Mouse (Mus musculus): ENCODE data around the gene Boc. TPM values are rescaled to one million over a fixed set of nuclear protein-coding genes. Genes with fewer than 3 reads are reported as not detected.

Gene Boc
- polyA plus RNA-seq, 1 experiment, result 30.6 TPM

DNA sequence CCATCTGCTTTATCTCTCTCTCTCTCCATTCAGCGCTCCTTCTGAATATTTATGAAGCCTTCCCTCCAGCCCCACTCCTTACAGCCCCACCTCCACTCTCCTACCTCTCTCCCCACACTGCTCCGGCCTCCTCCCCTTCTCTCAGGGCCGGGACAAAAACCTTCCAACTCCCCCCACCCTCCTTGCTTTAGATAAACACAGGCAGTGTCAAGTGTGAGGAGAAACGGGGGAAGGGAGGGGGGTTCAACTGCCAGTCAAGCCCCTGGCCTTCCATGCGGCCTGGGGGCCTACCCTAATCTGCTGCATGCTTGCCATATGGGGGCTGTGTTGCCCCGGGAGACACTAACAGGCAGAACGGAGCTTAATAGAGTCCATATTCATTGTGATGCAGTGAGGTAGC lies 27.9 kb downstream of the Boc start:
- H3K27ac ChIP-seq (ENCODE audit: insufficient read depth, low read length), result no peak overlapping the region
- TF ChIP-seq POLR2A (IDR thresholded peaks at IDR 0.05; ENCODE audit: low read depth, low read length) (no peak), CTCF (IDR thresholded peaks at IDR 0.05; ENCODE audit: borderline replicate concordance, insufficient read depth, low read length) (no peak)
- H3K4me1 ChIP-seq (ENCODE audit: control insufficient read depth, insufficient read depth, low read length), result peaks cover 8% of the 10 kb centered on the region
- no peak overlapping the region for H3K4me3 ChIP-seq (ENCODE audit: insufficient read depth, low read length)

DNA sequence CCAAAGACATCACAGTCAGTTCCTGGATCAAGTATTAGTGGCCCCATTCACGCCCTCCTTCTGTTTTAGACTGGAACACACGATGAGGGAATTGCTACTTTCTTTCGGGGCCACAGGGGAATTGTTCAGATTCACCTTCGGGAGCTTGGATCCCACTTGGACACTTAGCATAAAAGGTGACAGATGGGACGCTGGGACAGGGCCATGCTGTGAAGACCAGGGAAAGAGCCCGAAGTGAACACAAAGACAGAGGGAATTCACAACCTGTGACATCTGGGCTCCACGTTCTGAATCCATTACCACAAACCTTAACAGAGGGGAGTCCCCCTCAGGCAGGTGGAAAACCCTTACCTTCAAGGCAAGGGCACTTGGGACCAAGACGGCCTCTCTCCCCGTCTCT lies 28.5 kb downstream of the Boc start:
- H3K4me3 ChIP-seq (ENCODE audit: insufficient read depth, low read length), result no peak overlapping the region
- H3K27ac ChIP-seq (ENCODE audit: insufficient read depth, low read length), result no peak overlapping the region
- H3K4me1 ChIP-seq (ENCODE audit: control insufficient read depth, insufficient read depth, low read length), result peaks cover 4% of the 10 kb centered on the region; the same call in 1 of the 2 replicates
- TF ChIP-seq POLR2A (IDR thresholded peaks at IDR 0.05; ENCODE audit: low read depth, low read length), result no peak
- no peak for TF ChIP-seq CTCF (IDR thresholded peaks at IDR 0.05; ENCODE audit: borderline replicate concordance, insufficient read depth, low read length)

DNA sequence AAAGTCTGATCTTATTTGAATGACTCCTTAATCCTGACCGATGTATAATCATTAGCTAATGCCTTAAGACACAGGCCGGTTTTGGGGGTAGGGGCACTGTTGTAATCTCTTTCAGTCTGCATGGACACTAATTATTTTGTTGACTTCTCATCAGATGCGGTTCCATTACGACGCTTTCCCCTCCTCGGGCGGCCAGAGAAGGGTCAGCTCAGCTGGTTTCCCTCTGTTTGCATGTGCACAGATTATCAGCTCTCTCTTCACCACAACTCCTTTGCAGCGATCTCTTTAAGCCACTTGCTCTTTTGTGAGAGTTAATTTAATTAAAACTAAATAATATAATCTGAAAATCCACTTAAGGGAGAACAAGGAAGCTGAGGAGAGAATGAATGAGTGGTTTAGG lies 29.0 kb downstream of the Boc start:
- peaks cover 4% of the 10 kb centered on the region; the same call in 1 of the 2 replicates for H3K4me1 ChIP-seq (ENCODE audit: control insufficient read depth, insufficient read depth, low read length)
- no peak overlapping the region for H3K27ac ChIP-seq (ENCODE audit: insufficient read depth, low read length)

DNA sequence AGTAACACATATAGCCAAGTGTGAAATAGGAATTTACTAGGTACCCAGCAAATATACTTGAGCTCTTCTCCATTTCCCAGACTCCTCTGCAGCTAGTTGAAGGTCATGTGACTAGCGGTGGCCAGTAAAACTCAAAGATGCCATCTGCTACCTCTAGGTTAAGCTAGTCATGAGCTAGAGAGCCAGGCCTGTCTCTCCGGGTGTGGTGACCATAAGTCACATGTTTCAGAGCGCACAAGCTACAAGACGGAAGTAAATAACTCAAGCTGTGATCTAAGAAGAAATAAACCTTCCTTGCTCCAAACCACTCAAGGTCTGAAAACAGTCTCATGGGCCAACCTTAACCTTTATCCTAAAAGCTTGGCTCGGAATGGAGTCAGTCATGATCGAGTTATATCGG lies 29.7 kb downstream of the Boc start:
- H3K4me1 ChIP-seq (ENCODE audit: control insufficient read depth, insufficient read depth, low read length), result no peaks in the 10 kb centered on the region; the same call in 1 of the 2 replicates
- H3K4me3 ChIP-seq (ENCODE audit: insufficient read depth, low read length), result no peak overlapping the region
- TF ChIP-seq POLR2A (IDR thresholded peaks at IDR 0.05; ENCODE audit: low read depth, low read length), result no peak
- no peak for TF ChIP-seq CTCF (IDR thresholded peaks at IDR 0.05; ENCODE audit: borderline replicate concordance, insufficient read depth, low read length)

More for the DNA sequence above, 29.0 kb downstream of the Boc start:
- H3K4me3 ChIP-seq (ENCODE audit: insufficient read depth, low read length), result no peak overlapping the region
- TF ChIP-seq POLR2A (IDR thresholded peaks at IDR 0.05; ENCODE audit: low read depth, low read length), result no peak
- TF ChIP-seq CTCF (IDR thresholded peaks at IDR 0.05; ENCODE audit: borderline replicate concordance, insufficient read depth, low read length), result no peak

DNA sequence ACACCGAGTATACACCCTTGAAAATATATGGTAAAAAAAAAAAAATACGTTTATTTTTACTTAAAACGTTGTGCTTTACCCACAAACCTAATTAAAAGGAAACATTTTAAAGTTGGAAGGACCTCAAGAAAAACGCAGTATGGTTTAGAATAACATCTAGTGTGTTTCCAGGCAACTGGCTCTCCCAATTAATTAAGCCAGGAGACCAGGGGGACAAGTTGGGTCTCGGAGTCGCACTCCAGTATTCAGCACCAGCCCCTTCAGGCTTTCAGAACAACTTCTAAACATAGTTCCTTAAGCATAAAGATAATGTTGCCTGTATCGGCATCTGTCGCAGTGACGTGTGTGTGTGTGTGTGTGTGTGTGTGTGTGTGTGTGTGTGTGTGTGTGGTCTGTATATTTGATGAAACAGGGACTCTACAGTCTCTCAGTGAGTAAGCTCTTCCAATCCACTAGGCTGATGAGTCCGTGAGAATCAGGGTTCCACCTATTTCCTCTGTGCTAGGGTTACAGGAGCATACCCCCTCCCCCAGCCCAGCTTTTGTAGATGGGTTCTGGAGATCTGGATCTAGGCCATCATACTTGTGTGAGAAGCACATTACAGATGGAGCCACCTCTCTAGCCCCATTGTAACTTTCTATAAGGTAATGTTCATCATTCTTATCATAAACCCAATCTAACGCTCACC lies 31.3 kb downstream of the Boc start:
- no peak overlapping the region for H3K27ac ChIP-seq (ENCODE audit: insufficient read depth, low read length)
- TF ChIP-seq POLR2A (IDR thresholded peaks at IDR 0.05; ENCODE audit: low read depth, low read length), result no peak
- no peak overlapping the region for H3K4me3 ChIP-seq (ENCODE audit: insufficient read depth, low read length)
- H3K4me1 ChIP-seq (ENCODE audit: control insufficient read depth, insufficient read depth, low read length), result no peaks in the 10 kb centered on the region; the same call in 1 of the 2 replicates

More for the DNA sequence above, 29.7 kb downstream of the Boc start:
- no peak overlapping the region for H3K27ac ChIP-seq (ENCODE audit: insufficient read depth, low read length)

DNA sequence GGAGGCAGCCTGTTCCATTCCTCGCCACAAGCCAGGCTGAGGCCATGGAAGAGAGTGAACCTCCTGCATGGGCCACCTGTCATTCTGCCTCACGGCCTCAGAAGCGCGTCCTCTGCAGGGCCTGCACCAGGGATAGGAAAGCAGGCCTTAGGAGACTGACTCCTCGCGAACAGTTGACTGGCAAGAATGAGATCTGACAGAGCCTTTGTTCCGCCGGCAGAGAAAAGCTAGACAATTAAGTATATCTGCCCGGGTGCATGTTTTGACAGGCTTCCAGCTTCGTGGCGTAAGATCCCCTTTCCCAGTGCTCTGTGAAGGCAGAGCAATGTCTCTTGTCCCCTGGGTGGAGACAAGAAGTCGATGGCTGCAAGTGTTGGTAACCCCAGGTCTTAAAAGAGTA lies 32.0 kb downstream of the Boc start:
- Histone ChIP-seq H3K4me1 (ENCODE audit: control insufficient read depth, insufficient read depth, low read length) (no peaks in the 10 kb centered on the region; the same call in 1 of the 2 replicates), H3K27ac (ENCODE audit: insufficient read depth, low read length) (no peak overlapping the region), H3K4me3 (ENCODE audit: insufficient read depth, low read length) (no peak overlapping the region)
- TF ChIP-seq CTCF (IDR thresholded peaks at IDR 0.05; ENCODE audit: borderline replicate concordance, insufficient read depth, low read length) (no peak), POLR2A (IDR thresholded peaks at IDR 0.05; ENCODE audit: low read depth, low read length) (no peak)

DNA sequence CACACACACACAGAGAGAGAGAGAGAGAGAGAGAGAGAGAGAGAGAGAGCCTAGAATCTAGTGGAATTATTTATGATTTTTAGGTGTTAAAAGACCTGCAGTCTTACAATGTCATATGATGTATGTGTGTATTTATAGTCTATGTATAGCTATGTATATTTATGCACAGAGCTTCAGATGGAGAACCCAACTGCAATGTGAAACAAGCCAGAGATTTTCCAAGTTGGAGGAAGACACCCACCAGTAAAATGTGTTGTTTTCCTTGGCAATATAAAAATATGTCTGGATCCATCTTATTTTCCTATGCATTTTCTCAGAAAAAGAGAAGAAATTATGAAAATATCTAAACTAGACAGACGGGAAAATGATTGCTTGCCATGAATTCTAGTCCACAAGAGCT lies 32.7 kb downstream of the Boc start:
- no peak overlapping the region for H3K4me3 ChIP-seq (ENCODE audit: insufficient read depth, low read length)
- H3K27ac ChIP-seq (ENCODE audit: insufficient read depth, low read length), result no peak overlapping the region
- H3K4me1 ChIP-seq (ENCODE audit: control insufficient read depth, insufficient read depth, low read length), result no peaks in the 10 kb centered on the region; the same call in 1 of the 2 replicates
- TF ChIP-seq POLR2A (IDR thresholded peaks at IDR 0.05; ENCODE audit: low read depth, low read length) (no peak), CTCF (IDR thresholded peaks at IDR 0.05; ENCODE audit: borderline replicate concordance, insufficient read depth, low read length) (no peak)

DNA sequence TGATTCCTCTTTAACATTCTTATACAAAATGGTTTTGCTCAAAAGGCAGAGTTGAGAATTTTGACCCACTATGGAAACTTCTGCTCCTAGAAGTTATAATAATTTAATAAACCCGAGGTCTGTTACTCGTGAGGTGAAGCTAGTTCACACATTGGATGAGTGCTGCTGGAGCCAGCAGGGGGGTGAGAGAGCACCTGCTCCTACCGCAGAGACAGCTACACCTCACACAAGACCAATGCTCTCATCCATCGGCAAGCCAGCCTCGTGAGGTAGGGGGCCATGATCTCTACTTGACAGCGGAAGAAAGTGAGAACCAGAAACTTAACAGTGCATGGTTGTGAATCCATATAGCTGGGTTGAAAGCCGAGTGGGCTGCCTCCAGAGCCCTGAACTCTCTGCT lies 35.1 kb downstream of the Boc start:
- no peak overlapping the region for H3K4me3 ChIP-seq (ENCODE audit: insufficient read depth, low read length)
- TF ChIP-seq CTCF (IDR thresholded peaks at IDR 0.05; ENCODE audit: borderline replicate concordance, insufficient read depth, low read length) (no peak), POLR2A (IDR thresholded peaks at IDR 0.05; ENCODE audit: low read depth, low read length) (no peak)
- no peaks in the 10 kb centered on the region; the same call in 1 of the 2 replicates for H3K4me1 ChIP-seq (ENCODE audit: control insufficient read depth, insufficient read depth, low read length)
- H3K27ac ChIP-seq (ENCODE audit: insufficient read depth, low read length), result no peak overlapping the region

DNA sequence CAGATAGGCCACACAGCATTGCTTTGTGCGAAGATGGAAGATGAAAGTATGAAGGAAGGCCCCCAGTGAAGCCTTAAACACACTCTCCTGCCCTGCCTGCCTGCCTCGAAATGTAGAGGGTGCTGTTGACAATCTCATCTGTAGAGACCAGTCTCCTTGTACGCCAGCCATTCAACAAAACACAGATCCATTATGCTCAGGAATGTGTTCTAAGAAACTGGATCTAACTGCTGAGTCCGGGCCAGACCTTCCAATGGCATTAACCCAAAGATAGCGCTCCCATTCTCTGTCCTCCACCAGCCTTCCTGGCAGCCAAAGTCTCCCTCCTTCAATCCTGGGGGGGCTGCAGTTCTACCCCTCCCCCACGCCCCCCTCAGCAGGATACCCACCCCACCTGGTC lies 42.2 kb downstream of the Boc start:
- Histone ChIP-seq H3K4me1 (ENCODE audit: control insufficient read depth, insufficient read depth, low read length) (0 out of 2 replicates have a peak, but pooled peaks cover 2% of the 10 kb centered on the region), H3K27ac (ENCODE audit: insufficient read depth, low read length) (no peak overlapping the region), H3K4me3 (ENCODE audit: insufficient read depth, low read length) (no peak overlapping the region)
- TF ChIP-seq POLR2A (IDR thresholded peaks at IDR 0.05; ENCODE audit: low read depth, low read length), result no peak
- no peak for TF ChIP-seq CTCF (IDR thresholded peaks at IDR 0.05; ENCODE audit: borderline replicate concordance, insufficient read depth, low read length)

DNA sequence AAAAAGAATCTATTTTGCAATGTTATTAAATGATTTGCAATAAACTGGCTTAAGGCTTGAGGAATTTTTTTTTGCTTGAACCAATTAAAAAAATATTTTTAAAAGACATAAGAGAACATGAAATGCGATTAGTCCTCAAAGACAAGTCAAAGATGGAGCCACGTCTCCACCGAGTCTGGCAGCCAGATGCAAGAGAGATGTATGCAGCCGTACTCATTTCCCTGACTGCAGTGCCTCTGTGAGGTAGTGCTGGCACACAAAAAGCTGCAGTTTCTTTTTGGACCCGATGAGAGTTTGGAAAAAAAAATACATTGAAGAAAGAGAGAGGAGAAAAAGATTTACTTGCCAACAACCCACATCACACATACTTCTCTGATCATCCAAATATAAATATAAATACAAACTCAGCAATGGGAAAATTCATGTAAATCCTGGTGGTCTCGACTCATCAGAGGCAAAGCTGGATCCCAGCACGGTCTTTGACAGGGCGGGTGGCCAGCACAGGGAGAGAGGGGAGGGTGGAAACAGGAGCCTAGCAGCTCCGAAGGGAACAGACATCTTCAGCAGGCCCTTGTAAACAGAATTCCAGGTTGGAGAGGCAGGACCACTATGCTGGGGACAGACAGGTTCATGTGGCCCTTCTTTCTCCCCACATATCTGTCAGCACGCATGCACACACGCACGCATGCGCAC lies 48.0 kb downstream of the Boc start:
- peak overlapping the region; percentile 5; the same call in 1 of the 2 replicates for H3K27ac ChIP-seq (ENCODE audit: insufficient read depth, low read length)
- TF ChIP-seq POLR2A (IDR thresholded peaks at IDR 0.05; ENCODE audit: low read depth, low read length), result no peak
- TF ChIP-seq CTCF (IDR thresholded peaks at IDR 0.05; ENCODE audit: borderline replicate concordance, insufficient read depth, low read length), result no peak

More for the DNA sequence above, 48.0 kb downstream of the Boc start:
- no peak overlapping the region for H3K4me3 ChIP-seq (ENCODE audit: insufficient read depth, low read length)
- H3K4me1 ChIP-seq (ENCODE audit: control insufficient read depth, insufficient read depth, low read length), result peaks cover 2% of the 10 kb centered on the region; the same call in 1 of the 2 replicates
